Comparison of ENCODE assay signal across 23 mouse cellular contexts in genomic region chr16:78170627-78171605, GRCm38 (mm10).
A peak's percentile ranks its signal among the peaks of the same experiment; 100 is the strongest.
DNase-seq lines count a peak whose midpoint lies in the region; ATAC-seq lines count a peak whose summit lies in the region.
"Had no signal": no experiment of that assay in that cellular context is flagged by ENCODE, and none has a peak within 500 bp of the region (broad histone marks: within the 10 kb centered on the region; RNA-seq: fewer than 3 reads in every experiment).

No protein-coding gene starts in this region.

- H3K27me3 ChIP-seq in hindbrain, embryonic 15.5 days: no peaks in the 10 kb centered on the region
- no peaks in the 10 kb centered on the region for H3K27me3 ChIP-seq in hindbrain, embryonic 11.5 days (ENCODE audit: control insufficient read depth, insufficient read depth, low read length)
- no peaks in the 10 kb centered on the region for H3K27me3 ChIP-seq in midbrain, embryonic 12.5 days
- no peaks in the 10 kb centered on the region for H3K27me3 ChIP-seq in neural tube, embryonic 15.5 days (replicated peaks)
- H3K27me3 ChIP-seq: heart, embryonic 12.5 days; kidney, embryonic 15.5 days; liver, embryonic 13.5 days had no signal

- H3K4me2 ChIP-seq in hindbrain, embryonic 15.5 days: no peak overlapping the region
- H3K4me2 ChIP-seq in hindbrain, embryonic 11.5 days (replicated peaks; ENCODE audit: low read depth, low read length): no peak overlapping the region
- no peak overlapping the region for H3K4me2 ChIP-seq in midbrain, embryonic 12.5 days (replicated peaks)
- no peak overlapping the region for H3K4me2 ChIP-seq in neural tube, embryonic 15.5 days
- H3K4me2 ChIP-seq: heart, embryonic 12.5 days; kidney, embryonic 15.5 days; liver, embryonic 13.5 days had no signal

- 54% methylated on average over 9 of the region's 9 CpGs for WGBS in hindbrain, embryonic 15.5 days
- 80% methylated on average over 9 of the region's 9 CpGs for WGBS in hindbrain, embryonic 11.5 days
- WGBS in midbrain, embryonic 12.5 days: 58% methylated on average over 9 of the region's 9 CpGs
- 63% methylated on average over 9 of the region's 9 CpGs for WGBS in neural tube, embryonic 15.5 days

- H3K9me3 ChIP-seq in hindbrain, embryonic 15.5 days: no peaks in the 10 kb centered on the region
- H3K9me3 ChIP-seq in hindbrain, embryonic 11.5 days (ENCODE audit: control insufficient read depth, low read length): no peaks in the 10 kb centered on the region
- H3K9me3 ChIP-seq in midbrain, embryonic 12.5 days: no peaks in the 10 kb centered on the region
- H3K9me3 ChIP-seq in neural tube, embryonic 15.5 days (replicated peaks): no peaks in the 10 kb centered on the region
- H3K9me3 ChIP-seq: heart, embryonic 12.5 days; kidney, embryonic 15.5 days; liver, embryonic 13.5 days had no signal

- no peaks in the 10 kb centered on the region for H3K4me1 ChIP-seq in hindbrain, embryonic 15.5 days (replicated peaks)
- no peaks in the 10 kb centered on the region for H3K4me1 ChIP-seq in hindbrain, embryonic 11.5 days (replicated peaks; ENCODE audit: control insufficient read depth, insufficient read depth, low read length)
- H3K4me1 ChIP-seq in midbrain, embryonic 12.5 days: no peaks in the 10 kb centered on the region
- H3K4me1 ChIP-seq in neural tube, embryonic 15.5 days: no peaks in the 10 kb centered on the region
- H3K4me1 ChIP-seq: heart, embryonic 12.5 days; kidney, embryonic 15.5 days; liver, embryonic 13.5 days had no signal

- ATAC-seq in hindbrain, embryonic 15.5 days (ENCODE audit: low FRiP score, low read depth): no peak
- ATAC-seq in hindbrain, embryonic 11.5 days (ENCODE audit: low FRiP score): no peak
- ATAC-seq in midbrain, embryonic 12.5 days (ENCODE audit: low FRiP score, low read depth): 0 out of 2 replicates have a peak, but pooled peaks have one; percentile 44
- no peak for ATAC-seq in neural tube, embryonic 15.5 days (ENCODE audit: low FRiP score)
- ATAC-seq: intestine, postnatal 0 days; Patski had no signal

- H3K9ac ChIP-seq in hindbrain, embryonic 15.5 days: no peak overlapping the region
- no peak overlapping the region for H3K9ac ChIP-seq in hindbrain, embryonic 11.5 days (ENCODE audit: low read depth, low read length)
- H3K9ac ChIP-seq in midbrain, embryonic 12.5 days (replicated peaks): no peak overlapping the region
- no peak overlapping the region for H3K9ac ChIP-seq in neural tube, embryonic 15.5 days (replicated peaks)
- H3K9ac ChIP-seq: heart, embryonic 12.5 days; kidney, embryonic 15.5 days; liver, embryonic 13.5 days had no signal

- no peak for DNase-seq in hindbrain, embryonic 11.5 days (ENCODE audit: low spot score)
- peak; percentile 41 for DNase-seq in retina, postnatal 1 day
- DNase-seq in retina, embryonic 14.5 days (ENCODE audit: low spot score): no peak
- no peak for DNase-seq in lung, postnatal 36 days
- DNase-seq in adrenal gland, adult 8-10 months: no peak
- DNase-seq: adrenal gland, postnatal 10 days; cerebellum, adult 8-10 months; cerebellum, postnatal 36 days; heart, postnatal 10 days; kidney, postnatal 36 days; liver, embryonic 13.5 days; lung, adult 2 months; lung, postnatal 14 days; right cerebral cortex, postnatal 25 days; spleen, adult 18-20 months had no signal

- H3K27ac ChIP-seq in hindbrain, embryonic 15.5 days (replicated peaks): 0 out of 2 replicates have a peak overlapping the region, but pooled peaks have one; percentile 7
- no peak overlapping the region for H3K27ac ChIP-seq in hindbrain, embryonic 11.5 days (ENCODE audit: low read depth, low read length)
- peak overlapping the region; percentile 15; the same call in 1 of the 2 replicates for H3K27ac ChIP-seq in midbrain, embryonic 12.5 days (replicated peaks)
- H3K27ac ChIP-seq in neural tube, embryonic 15.5 days (replicated peaks): 0 out of 2 replicates have a peak overlapping the region, but pooled peaks have one; percentile 33
- H3K27ac ChIP-seq: kidney, embryonic 15.5 days; left cerebral cortex, adult 2 months; liver, embryonic 13.5 days had no signal

- no peaks in the 10 kb centered on the region for H3K36me3 ChIP-seq in hindbrain, embryonic 15.5 days
- H3K36me3 ChIP-seq in hindbrain, embryonic 11.5 days (ENCODE audit: control insufficient read depth, insufficient read depth, low read length): no peaks in the 10 kb centered on the region
- H3K36me3 ChIP-seq in midbrain, embryonic 12.5 days: no peaks in the 10 kb centered on the region
- H3K36me3 ChIP-seq in neural tube, embryonic 15.5 days: no peaks in the 10 kb centered on the region
- H3K36me3 ChIP-seq: heart, embryonic 12.5 days; kidney, embryonic 15.5 days; liver, embryonic 13.5 days had no signal

- no peak overlapping the region for H3K4me3 ChIP-seq in hindbrain, embryonic 15.5 days
- no peak overlapping the region for H3K4me3 ChIP-seq in hindbrain, embryonic 11.5 days (ENCODE audit: low read depth, low read length)
- no peak overlapping the region for H3K4me3 ChIP-seq in midbrain, embryonic 12.5 days
- H3K4me3 ChIP-seq in neural tube, embryonic 15.5 days (replicated peaks): no peak overlapping the region
- H3K4me3 ChIP-seq: heart, embryonic 12.5 days; kidney, embryonic 15.5 days; left cerebral cortex, adult 2 months; liver, embryonic 13.5 days had no signal
